Mouse (Mus musculus) heart, postnatal 0 days (tissue): ENCODE results near the gene Gbf1. TPM values are rescaled to one million over a fixed set of nuclear protein-coding genes. Genes with fewer than 3 reads are reported as not detected.
A peak's percentile ranks its signal among the peaks of the same experiment; 100 is the strongest.

Experiments
- ATAC-seq: fragments of 200-750 bp; cut with Nextera tagmentation; 2 replicates; pipeline ENCODE4 v1.8.0; 2017; ENCODE audit warnings: low read depth, moderate number of reproducible peaks, moderate library complexity; ENCODE audit not compliant: insufficient read depth
- DNase-seq: peaks from one replicate; pipeline ENCODE4 v3.0.0-alpha.2; 2016; ENCODE audit warnings: low spot score
- H3K27ac ChIP-seq: fragments of 300-500 bp; sonication (generic); 2 replicates; pipeline ENCODE4 v1.5.1; 2014; ENCODE audit warnings: low read depth, mild to moderate bottlenecking
- H3K27me3 ChIP-seq: fragments of 300-500 bp; sonication (generic); 2 replicates; pipeline ENCODE4 v1.6.1; 2014; ENCODE audit warnings: low read length, mixed read lengths; ENCODE audit not compliant: control insufficient read depth, insufficient read depth
- H3K36me3 ChIP-seq: fragments of 300-500 bp; sonication (generic); replicated peaks from 2 replicates; pipeline ENCODE4 v1.6.1; 2014; ENCODE audit warnings: low read length, mixed read lengths; ENCODE audit not compliant: control insufficient read depth, insufficient read depth
- H3K4me1 ChIP-seq: fragments of 300-500 bp; sonication (generic); 2 replicates; pipeline ENCODE4 v1.6.1; 2014; ENCODE audit warnings: antibody characterized with exemption; ENCODE audit not compliant: control insufficient read depth, insufficient read depth
- H3K4me2 ChIP-seq: fragments of 300-500 bp; sonication (generic); 2 replicates; pipeline ENCODE4 v1.6.1; 2014; ENCODE audit warnings: low read depth, mild to moderate bottlenecking, low read length, moderate library complexity
- H3K4me3 ChIP-seq: fragments of 300-500 bp; sonication (generic); 2 replicates; pipeline ENCODE4 v1.5.1; 2014; ENCODE audit warnings: low read depth, low read length
- H3K9ac ChIP-seq: fragments of 300-500 bp; sonication (generic); replicated peaks from 2 replicates; pipeline ENCODE4 v1.6.1; 2014; ENCODE audit warnings: low read depth, low read length, mixed read lengths
- H3K9me3 ChIP-seq: fragments of 300-500 bp; sonication (generic); replicated peaks from 2 replicates; pipeline ENCODE4 v1.6.1; 2016; ENCODE audit warnings: low read length; ENCODE audit not compliant: control insufficient read depth
- CTCF ChIP-seq: IDR thresholded peaks from 2 replicates; pipeline ENCODE4 v1.5.1; 2016; ENCODE audit warnings: antibody characterized with exemption, control low read depth, low read depth
- EP300 ChIP-seq: IDR thresholded peaks from 2 replicates; pipeline ENCODE4 v1.6.1; 2016; ENCODE audit warnings: antibody characterized with exemption, low read depth
- WGBS: fragments of 180-500 bp; shearing (Covaris S2); extraction: QIAGEN DNeasy Blood & Tissue Kit; methylation state at CpG from one replicate; pipeline ENCODE4 v1.1.7; 2014; 5-methylcytosine and 5-hydroxymethylcytosine counted together
- polyA plus RNA-seq: library from polyadenylated mRNA; unstranded; fragments of >200 nt; fragmentation: Nextera tagmentation; extraction: Ambion mirVana; gene quantifications from 2 replicates; pipeline ENCODE4 v1.2.1, GENCODE M21; 2015
- total RNA-seq: library from RNA; depleted of rRNA; stranded (reverse); fragments of >200 nt; gene quantifications from 2 replicates; pipeline ENCODE4 v1.2.3, GENCODE M21; 2014; ENCODE audit warnings: low replicate concordance

Gbf1 gene
- total and polyA plus RNA-seq, 2 experiments from 2014 or later: 27.5 to 39.7 TPM

DNA sequence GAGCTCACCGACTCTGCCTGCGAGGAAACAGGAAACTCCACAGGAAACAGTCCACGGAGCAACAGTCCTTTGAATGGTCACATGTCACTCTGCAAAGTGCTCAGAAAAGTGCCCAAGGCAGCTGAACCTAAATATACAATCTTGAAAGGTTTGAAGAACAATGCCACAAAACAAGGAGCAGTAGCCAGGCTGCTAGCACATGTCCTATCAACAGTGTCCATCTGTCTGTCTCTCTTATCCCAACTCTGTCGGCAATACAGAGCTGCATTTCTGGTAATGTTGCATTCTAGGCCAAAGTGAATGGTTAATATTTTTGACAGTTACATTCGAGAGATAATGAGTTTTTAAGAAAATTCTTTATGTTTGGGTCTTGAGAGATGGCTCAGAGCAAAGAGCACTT lies 90.1 kb downstream of the Gbf1 start:
- peaks cover 9% of the 10 kb centered on the region for H3K36me3 ChIP-seq
- 62% methylated on average over 5 of the region's 5 CpGs for WGBS

DNA sequence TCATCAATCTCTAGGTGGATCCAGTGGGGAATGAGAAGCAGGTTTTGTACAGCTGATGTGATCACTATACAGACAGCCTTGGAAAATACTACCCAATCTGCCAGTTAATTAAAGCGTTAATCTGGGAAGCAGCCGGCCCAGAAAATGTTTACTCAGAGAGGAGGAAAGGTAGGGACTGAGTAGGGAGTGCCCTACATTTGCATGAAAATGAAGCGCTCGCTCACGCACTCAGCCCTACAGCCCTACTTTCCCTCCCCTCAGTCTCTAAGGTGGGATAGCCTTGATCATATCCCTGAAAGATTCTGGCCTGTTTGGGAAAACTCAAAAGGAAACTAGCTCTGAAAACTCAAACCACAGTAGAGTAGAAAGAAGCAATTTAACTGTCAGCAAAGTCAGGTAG lies 92.3 kb downstream of the Gbf1 start:
- H3K36me3 ChIP-seq: peaks cover 17% of the 10 kb centered on the region
- WGBS: 65% methylated on average over 5 of the region's 5 CpGs
- H3K4me1 ChIP-seq: no peaks in the 10 kb centered on the region
- TF ChIP-seq EP300 (no peak), CTCF (no peak)
- ATAC-seq: no peak
- H3K4me2 ChIP-seq: no peak overlapping the region
- H3K9ac ChIP-seq: no peak overlapping the region
- no peak overlapping the region for H3K27ac ChIP-seq
- H3K27me3 ChIP-seq: no peaks in the 10 kb centered on the region
- no peak for DNase-seq
- H3K9me3 ChIP-seq: no peaks in the 10 kb centered on the region
- no peak overlapping the region for H3K4me3 ChIP-seq

More for the DNA sequence above, 90.1 kb downstream of the Gbf1 start:
- no peak for DNase-seq
- no peak overlapping the region for H3K4me2 ChIP-seq
- no peaks in the 10 kb centered on the region for H3K27me3 ChIP-seq
- H3K4me1 ChIP-seq: no peaks in the 10 kb centered on the region
- H3K9me3 ChIP-seq: no peaks in the 10 kb centered on the region
- H3K27ac ChIP-seq: no peak overlapping the region
- no peak for ATAC-seq
- no peak overlapping the region for H3K4me3 ChIP-seq
- no peak overlapping the region for H3K9ac ChIP-seq
- TF ChIP-seq CTCF (no peak), EP300 (no peak)

DNA sequence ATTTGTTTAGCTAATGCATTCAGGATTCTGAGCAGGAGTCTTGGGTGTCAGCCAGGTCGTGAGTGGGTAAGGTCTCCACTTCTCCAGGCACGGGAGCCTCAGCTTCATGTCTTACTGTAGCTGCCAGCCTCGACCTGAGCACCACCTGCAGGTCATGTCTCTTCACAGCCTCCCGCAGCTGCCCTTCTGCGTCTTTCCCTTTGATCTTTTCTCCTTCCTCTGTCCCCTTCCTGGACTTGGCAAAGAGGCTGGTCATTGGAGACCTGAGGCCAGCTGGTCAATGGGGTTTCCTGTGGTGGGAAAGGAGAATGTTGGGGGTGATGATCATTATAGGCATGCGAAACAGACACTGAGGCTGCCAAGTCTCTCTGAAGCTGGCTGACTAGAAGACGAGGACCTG lies 96.7 kb downstream of the Gbf1 start:
- Histone ChIP-seq H3K36me3 (peaks cover 26% of the 10 kb centered on the region), H3K4me3 (no peak overlapping the region), H3K4me2 (no peak overlapping the region), H3K4me1 (no peaks in the 10 kb centered on the region), H3K27ac (no peak overlapping the region), H3K9me3 (no peaks in the 10 kb centered on the region), H3K27me3 (no peaks in the 10 kb centered on the region), H3K9ac (no peak overlapping the region)
- WGBS: 26% methylated on average over 7 of the region's 7 CpGs
- ATAC-seq (no peak), DNase-seq (peak; percentile 28)
- TF ChIP-seq EP300 (no peak), CTCF (peak; percentile 50)

DNA sequence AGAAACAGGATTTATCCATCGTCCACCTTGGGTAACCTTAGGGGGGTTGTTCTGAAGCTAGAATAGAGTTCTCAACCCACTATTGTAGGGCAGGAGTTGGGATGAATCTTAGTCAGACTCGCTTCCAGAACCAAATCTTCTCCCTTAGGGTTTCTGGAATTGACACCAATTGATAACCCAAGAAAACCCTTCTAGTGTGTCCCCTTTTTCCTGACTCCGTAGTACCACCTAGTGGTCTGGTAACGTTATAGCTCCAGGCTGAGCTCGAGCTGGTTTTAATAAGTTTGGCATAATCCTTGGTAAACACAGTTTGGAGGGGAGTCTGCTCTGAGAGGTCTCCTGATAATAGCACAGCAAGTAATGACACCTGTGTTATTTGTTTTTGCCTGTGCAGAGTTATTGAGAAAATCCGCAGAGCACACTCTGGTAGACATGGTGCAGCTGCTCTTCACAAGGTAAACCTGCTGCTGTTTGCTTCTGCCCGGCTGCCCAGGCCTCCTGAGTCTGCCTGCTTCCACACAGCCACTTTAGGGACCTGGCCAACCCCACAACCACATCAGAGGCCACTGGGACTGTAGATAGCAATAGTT lies 101.9 kb downstream of the Gbf1 start:
- H3K27me3 ChIP-seq: no peaks in the 10 kb centered on the region
- no peak overlapping the region for H3K4me2 ChIP-seq
- WGBS: 40% methylated on average over 7 of the region's 7 CpGs
- no peak overlapping the region for H3K4me3 ChIP-seq
- H3K36me3 ChIP-seq: peaks cover 50% of the 10 kb centered on the region
- H3K4me1 ChIP-seq: no peaks in the 10 kb centered on the region
- no peak overlapping the region for H3K27ac ChIP-seq
- ATAC-seq: no peak
- H3K9me3 ChIP-seq: no peaks in the 10 kb centered on the region
- H3K9ac ChIP-seq: no peak overlapping the region
- TF ChIP-seq EP300 (no peak), CTCF (peak; percentile 81)
- DNase-seq: peak; percentile 70

DNA sequence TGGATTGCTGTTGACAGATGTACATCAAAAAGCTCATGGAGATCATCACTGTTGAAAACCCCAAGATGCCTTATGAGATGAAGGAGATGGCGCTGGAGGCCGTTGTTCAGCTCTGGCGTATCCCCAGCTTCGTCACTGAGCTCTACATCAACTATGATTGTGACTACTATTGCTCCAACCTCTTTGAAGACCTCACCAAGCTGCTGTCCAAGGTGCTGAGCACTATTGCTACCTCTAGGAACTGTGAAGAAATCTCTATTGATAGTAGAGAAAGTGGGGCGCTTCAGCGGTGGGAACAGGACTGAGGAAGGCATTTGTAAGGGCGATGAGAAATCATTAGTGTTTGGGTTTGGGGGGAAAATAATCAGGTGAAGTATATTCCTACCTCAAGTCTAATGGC lies 112.5 kb downstream of the Gbf1 start:
- Histone ChIP-seq H3K9me3 (no peaks in the 10 kb centered on the region), H3K27me3 (no peaks in the 10 kb centered on the region), H3K4me3 (no peak overlapping the region), H3K9ac (no peak overlapping the region), H3K4me1 (no peaks in the 10 kb centered on the region), H3K4me2 (no peak overlapping the region), H3K36me3 (peaks cover 100% of the 10 kb centered on the region), H3K27ac (no peak overlapping the region)
- TF ChIP-seq EP300: no peak
- TF ChIP-seq CTCF: no peak
- DNase-seq: no peak
- ATAC-seq: no peak
- 91% methylated on average over 7 of the region's 7 CpGs for WGBS

DNA sequence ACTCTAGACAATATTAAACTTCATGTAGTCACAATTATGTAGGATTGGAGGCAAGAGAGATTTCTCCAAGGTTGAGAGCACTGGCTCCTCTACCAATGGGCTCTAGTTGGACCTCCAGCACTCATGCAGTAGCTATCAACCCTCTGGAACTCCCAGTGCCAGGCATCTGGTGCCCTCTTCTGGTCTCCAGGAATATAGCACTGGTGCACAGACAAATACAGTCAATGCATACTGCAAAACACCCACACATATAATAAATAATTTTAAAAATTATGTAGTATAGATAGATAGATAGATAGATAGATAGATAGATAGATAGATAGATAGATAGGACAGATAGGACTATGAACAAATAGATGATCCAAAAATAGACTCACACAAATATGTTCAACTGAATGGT lies 123.0 kb downstream of the Gbf1 start:
- peaks cover 83% of the 10 kb centered on the region for H3K36me3 ChIP-seq
- TF ChIP-seq EP300 (no peak), CTCF (peak; percentile 37)
- DNase-seq: no peak

More for the DNA sequence above, 123.0 kb downstream of the Gbf1 start:
- H3K4me2 ChIP-seq: no peak overlapping the region
- no peak overlapping the region for H3K9ac ChIP-seq
- no peak overlapping the region for H3K27ac ChIP-seq
- no peaks in the 10 kb centered on the region for H3K4me1 ChIP-seq
- ATAC-seq: no peak
- H3K27me3 ChIP-seq: no peaks in the 10 kb centered on the region
- 0 out of 2 replicates have a peak, but pooled peaks cover 4% of the 10 kb centered on the region for H3K9me3 ChIP-seq
- no peak overlapping the region for H3K4me3 ChIP-seq
